Comparison of ENCODE assay signal across 8 mouse cellular contexts in genomic region chr1:178146513-178146912, GRCm38 (mm10). TPM values are rescaled to one million over a fixed set of nuclear protein-coding genes. Genes with fewer than 3 reads are reported as not detected.
DNase-seq lines count a peak whose midpoint lies in the region; ATAC-seq lines count a peak whose summit lies in the region.

No protein-coding gene starts in this region.

- peak; percentile 62; the same call in 1 of the 2 replicates for ATAC-seq in megakaryocyte-erythroid progenitor cell, adult 5-6 weeks (replicated peaks; ENCODE audit: low FRiP score, low TSS enrichment, poor library complexity, severe bottlenecking)

- DNase-seq in 3T3-L1 (ENCODE audit: low read depth, low spot score): peak; percentile 60
- DNase-seq in T-cell, adult 2 months (ENCODE audit: low spot score): peak; percentile 39
- DNase-seq in embryo, embryonic 9.5 days (ENCODE audit: extremely low spot score): peak; percentile 24
- peak; percentile 24 to 35 for DNase-seq in heart, adult 18-20 months
- DNase-seq in kidney, adult 18-20 months: peak; percentile 27
- peak; percentile 10 to 19 for DNase-seq in left cerebral cortex, adult 8-10 months (ENCODE audit: low spot score in 2 of 2)
- DNase-seq in right cerebral cortex, adult 18-20 months: peak; percentile 6

RNA-seq across cellular contexts. Expression of gene Desi2, which starts 40.7 kb away (rescaled TPM):
- total RNA-seq in heart, adult 18-20 months (2021): 10 to 100 TPM; 15.4 to 15.9 TPM
- total RNA-seq in left cerebral cortex, adult 8-10 months (2022): 10 to 100 TPM; 16.0 to 17.5 (median 17.0) TPM
- total RNA-seq in megakaryocyte-erythroid progenitor cell, adult 5-6 weeks (2014; fragmentation: Nextera tagmentation): 10.2 and 10.6 TPM in 2 replicates
- total RNA-seq in megakaryocyte-erythroid progenitor cell, adult 5-6 weeks (2017): 15.5 and 19.8 TPM in 2 replicates

Comparison
In these comparisons a context has a peak if more than half of its experiments do, and no peak if none do; other contexts are left out.
1. Peak in every context shown above with its lines: DNase-seq and ATAC-seq.
2. DNase-seq: peak in every context shown above with its lines; median percentile 60 in 3T3-L1; 39 in T-cell, adult 2 months; 30 in heart, adult 18-20 months; 27 in kidney, adult 18-20 months; 24 in embryo, embryonic 9.5 days; 14 in left cerebral cortex, adult 8-10 months; 6 in right cerebral cortex, adult 18-20 months.